Mouse (Mus musculus) Muller cell, postnatal 12 days (primary cell): ENCODE results near the gene Dpf1.

ENCODE experiments used
- DNase-seq: peaks from one replicate; pipeline ENCODE4 v3.0.0-alpha.2; 2015; ENCODE audit errors: inconsistent ontology term

Gene Dpf1

GRCm38 (mm10) chr7:29288942-29289638, 14.7 kb upstream of the Dpf1 start, which contains the start of gene Ppp1r14a:
Gene Ppp1r14a (plus strand): TSS chr7:29289308.
- DNase-seq: peak; percentile 63

GRCm38 (mm10) chr7:29289856-29290255, 13.9 kb upstream of the Dpf1 start:
- no peak for DNase-seq

GRCm38 (mm10) chr7:29290691-29291485, 12.9 kb upstream of the Dpf1 start:
- no peak for DNase-seq

- DNase-seq: no peak
These were observed 11.9 kb upstream of the Dpf1 start for GRCm38 (mm10) chr7:29291616-29292457.

- no peak for DNase-seq
These were observed 11.2 kb upstream of the Dpf1 start for GRCm38 (mm10) chr7:29292458-29293098.

GRCm38 (mm10) chr7:29293131-29294065, 10.4 kb upstream of the Dpf1 start:
- DNase-seq: no peak

GRCm38 (mm10) chr7:29294111-29294761, 9.5 kb upstream of the Dpf1 start:
- no peak for DNase-seq

- no peak for DNase-seq
These were observed 7.7 kb upstream of the Dpf1 start for GRCm38 (mm10) chr7:29295861-29296647.

GRCm38 (mm10) chr7:29296998-29297397, 6.8 kb upstream of the Dpf1 start:
- peak; percentile 61 for DNase-seq

- DNase-seq: peak; percentile 64
These were observed 2.6 kb upstream of the Dpf1 start for GRCm38 (mm10) chr7:29301127-29301566.

GRCm38 (mm10) chr7:29302641-29303040, 1.1 kb upstream of the Dpf1 start:
- DNase-seq: no peak

GRCm38 (mm10) chr7:29304463-29305262, 912 bp downstream of the Dpf1 start:
- no peak for DNase-seq

GRCm38 (mm10) chr7:29305263-29305988, 1.7 kb downstream of the Dpf1 start:
- DNase-seq: no peak

- no peak for DNase-seq
These were observed 2.4 kb downstream of the Dpf1 start for GRCm38 (mm10) chr7:29306108-29306507.

- DNase-seq: no peak
These were observed 2.9 kb downstream of the Dpf1 start for GRCm38 (mm10) chr7:29306619-29307018.

GRCm38 (mm10) chr7:29307350-29308104, 3.8 kb downstream of the Dpf1 start:
- peak; percentile 94 for DNase-seq

GRCm38 (mm10) chr7:29309221-29309721, 5.5 kb downstream of the Dpf1 start:
- DNase-seq: no peak
